Mouse (Mus musculus) midbrain, embryonic 10.5 days (tissue): ENCODE measurements around the gene Grip2. TPM values are rescaled to one million over a fixed set of nuclear protein-coding genes. Genes with fewer than 3 reads are reported as not detected.

Experiments
- polyA plus RNA-seq: library from polyadenylated mRNA; unstranded; fragments of >200 nt; fragmentation: Nextera tagmentation; extraction: Ambion mirVana; gene quantifications from 2 replicates; pipeline ENCODE4 v1.2.1, GENCODE M21; 2016

Grip2 gene
- polyA plus RNA-seq, 1 experiment from 2014 or later, result 0.28 TPM

Other genes starting within 250 kb of the Grip2 start
- gene Slc6a6, start 143.2 kb downstream of the Grip2 start, polyA plus RNA-seq, result 49.5 and 63.7 TPM in 2 replicates
- 36.0 and 37.5 TPM in 2 replicates for gene Ccdc174, start 50.8 kb upstream of the Grip2 start, polyA plus RNA-seq
- 0.34 and 0.41 TPM in 2 replicates for gene 4930590J08Rik, start 75.6 kb upstream of the Grip2 start, polyA plus RNA-seq
- gene Fgd5, start 151.6 kb upstream of the Grip2 start, polyA plus RNA-seq, result 5.1 and 5.6 TPM in 2 replicates